Mouse (Mus musculus): ENCODE measurements around the gene Tnrc6c. TPM values are rescaled to one million over a fixed set of nuclear protein-coding genes. Genes with fewer than 3 reads are reported as not detected.

Tnrc6c gene
- polyA plus RNA-seq, 1 experiment, result 5.7 TPM

GRCm38 (mm10) chr11:117803166-117803688 is 149.1 kb downstream of the Tnrc6c start:
- Histone ChIP-seq H3K4me1 (peaks cover 34% of the 10 kb centered on the region), H3K36me3 (replicated peaks; ENCODE audit: low read length) (peaks cover 20% of the 10 kb centered on the region), H3K9me3 (no peaks in the 10 kb centered on the region), H3K27me3 (replicated peaks) (peaks cover 2% of the 10 kb centered on the region), H3K4me3 (replicated peaks) (no peak overlapping the region)
- TF ChIP-seq GATA1 (IDR thresholded peaks at IDR 0.05; ENCODE audit: borderline replicate concordance, low read length), result no peak
- no peak for TF ChIP-seq FLI1 (IDR thresholded peaks at IDR 0.05; ENCODE audit: low read length)

DNA sequence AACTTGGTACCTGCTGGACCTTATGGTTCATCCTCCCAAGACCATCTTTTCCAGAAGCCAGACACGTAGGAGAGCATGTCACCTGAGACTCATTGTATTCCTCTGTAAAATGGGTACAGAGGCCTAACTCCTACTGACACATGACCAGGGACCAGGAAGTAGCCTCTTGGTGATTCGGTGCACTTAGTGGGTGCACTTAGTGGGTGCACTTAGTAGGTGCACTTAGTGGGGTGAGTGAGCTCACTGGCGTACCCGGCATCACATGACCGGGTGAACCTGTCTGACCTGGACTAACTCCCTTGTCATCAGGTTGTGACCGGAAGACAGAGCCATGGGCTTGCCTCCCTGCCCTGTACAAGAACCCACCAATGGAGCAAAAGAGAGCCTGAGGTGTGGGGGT is 152.7 kb downstream of the Tnrc6c start:
- H3K36me3 ChIP-seq (replicated peaks; ENCODE audit: low read length), result peaks cover 25% of the 10 kb centered on the region
- H3K4me3 ChIP-seq (replicated peaks), result no peak overlapping the region
- H3K9me3 ChIP-seq, result no peaks in the 10 kb centered on the region
- peaks cover 2% of the 10 kb centered on the region for H3K27me3 ChIP-seq (replicated peaks)
- TF ChIP-seq GATA1 (IDR thresholded peaks at IDR 0.05; ENCODE audit: borderline replicate concordance, low read length), result no peak
- peaks cover 39% of the 10 kb centered on the region for H3K4me1 ChIP-seq

DNA sequence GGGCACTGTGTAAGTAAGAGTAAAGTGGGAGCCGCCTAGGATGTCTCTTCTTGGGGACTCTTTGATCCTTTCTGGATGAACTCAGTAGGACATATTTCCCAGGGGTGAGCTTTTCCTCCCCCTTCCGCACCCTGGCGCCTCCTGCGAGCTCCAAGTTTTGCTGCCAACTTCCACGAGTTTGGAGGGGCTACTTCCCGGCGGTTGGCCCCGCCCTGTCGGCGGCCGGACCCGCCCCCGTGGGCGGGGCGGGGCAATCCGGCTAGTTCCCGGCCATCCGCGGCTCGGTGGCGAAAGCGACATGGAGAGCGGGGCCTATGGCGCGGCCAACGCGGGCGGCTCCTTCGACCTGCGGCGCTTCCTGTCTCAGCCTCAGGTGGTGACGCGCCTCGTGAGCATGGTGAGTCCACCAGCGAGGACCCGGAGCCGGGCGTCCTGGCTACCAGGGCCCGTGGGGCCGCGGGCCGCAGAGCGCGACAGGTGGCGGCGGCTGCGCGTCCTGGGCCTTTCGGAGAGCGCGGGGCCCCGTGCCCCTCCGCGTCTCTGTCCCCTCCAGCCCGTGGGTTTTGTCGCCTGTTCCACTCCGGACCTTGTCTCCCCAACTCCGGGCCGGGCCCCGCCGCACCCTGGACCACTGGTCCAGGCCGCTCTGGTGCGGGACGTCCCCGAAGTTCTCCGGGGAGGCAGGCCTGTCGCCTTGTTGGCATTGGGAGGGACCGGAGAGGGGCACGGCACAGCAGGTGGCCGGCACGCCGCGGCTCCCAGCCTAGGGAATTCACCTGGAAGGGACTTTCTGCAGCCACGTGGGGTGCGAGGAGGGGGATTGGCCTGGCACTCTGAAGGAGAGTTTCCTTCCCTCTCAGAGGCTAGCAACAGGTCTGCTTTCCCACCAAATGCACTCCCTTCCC is 155.6 kb downstream of the Tnrc6c start, which contains the start of the genes Gm20708 and Syngr2:
Gene Gm20708 (plus strand): TSS at position 262 of the 905 bp plus-strand sequence.
Gene Syngr2 (plus strand): TSS at position 262 of the 905 bp plus-strand sequence.
- H3K36me3 ChIP-seq (replicated peaks; ENCODE audit: low read length), result peaks cover 47% of the 10 kb centered on the region
- H3K27me3 ChIP-seq (replicated peaks), result peaks cover 2% of the 10 kb centered on the region
- peak within 1 kb of the TSS; percentile 97 for H3K4me3 ChIP-seq (replicated peaks)
- H3K9me3 ChIP-seq, result no peaks in the 10 kb centered on the region
- peaks cover 59% of the 10 kb centered on the region for H3K4me1 ChIP-seq
- TF ChIP-seq FLI1 (IDR thresholded peaks at IDR 0.05; ENCODE audit: low read length), result no peak
- no peak for TF ChIP-seq GATA1 (IDR thresholded peaks at IDR 0.05; ENCODE audit: borderline replicate concordance, low read length)

- TF ChIP-seq FLI1 (IDR thresholded peaks at IDR 0.05; ENCODE audit: low read length) (no peak), GATA1 (IDR thresholded peaks at IDR 0.05; ENCODE audit: borderline replicate concordance, low read length) (no peak)
- Histone ChIP-seq H3K9me3 (no peaks in the 10 kb centered on the region), H3K27me3 (replicated peaks) (peaks cover 2% of the 10 kb centered on the region), H3K4me3 (replicated peaks) (peak overlapping the region; percentile 97), H3K36me3 (replicated peaks; ENCODE audit: low read length) (peaks cover 55% of the 10 kb centered on the region), H3K4me1 (peaks cover 65% of the 10 kb centered on the region)
Observed at GRCm38 (mm10) chr11:117810401-117811046, 156.4 kb downstream of the Tnrc6c start.

Other genes with a start within 250 kb of the Tnrc6c start
- gene Gm11733, start 169.9 kb upstream of the Tnrc6c start, polyA plus RNA-seq (2012; ENCODE audit: insufficient read depth, low replicate concordance), result not detected in 2 replicates
- 104 and 477 TPM in 2 replicates for gene Tmc8, start 127.8 kb downstream of the Tnrc6c start, polyA plus RNA-seq (2012; ENCODE audit: insufficient read depth, low replicate concordance)
- 78.2 and 118 TPM in 2 replicates for gene Tmc6, start 127.9 kb downstream of the Tnrc6c start, polyA plus RNA-seq (2012; ENCODE audit: insufficient read depth, low replicate concordance)
- gene 6030468B19Rik, start 143.4 kb downstream of the Tnrc6c start, polyA plus RNA-seq (2012; ENCODE audit: insufficient read depth, low replicate concordance), result 17.2 and 27.7 TPM in 2 replicates
- not detected in 2 replicates for gene Gm20708, start 155.4 kb downstream of the Tnrc6c start, polyA plus RNA-seq (2012; ENCODE audit: insufficient read depth, low replicate concordance)
- 89.2 and 120 TPM in 2 replicates for gene Syngr2, start 155.4 kb downstream of the Tnrc6c start, polyA plus RNA-seq (2012; ENCODE audit: insufficient read depth, low replicate concordance)
- 1.8 and 2.6 TPM in 2 replicates for gene Afmid, start 171.6 kb downstream of the Tnrc6c start, polyA plus RNA-seq (2012; ENCODE audit: insufficient read depth, low replicate concordance)
- gene Tk1, start 171.8 kb downstream of the Tnrc6c start, polyA plus RNA-seq (2012; ENCODE audit: insufficient read depth, low replicate concordance), result 12.9 and 17.2 TPM in 2 replicates
- gene Birc5, start 195.0 kb downstream of the Tnrc6c start, polyA plus RNA-seq (2012; ENCODE audit: insufficient read depth, low replicate concordance), result 58.9 and 69.8 TPM in 2 replicates
- 0.07 TPM in 1 of 2 replicates, not detected in the other for gene Tmem235, start 206.5 kb downstream of the Tnrc6c start, polyA plus RNA-seq (2012; ENCODE audit: insufficient read depth, low replicate concordance)
- gene Tha1, start 219.2 kb downstream of the Tnrc6c start, polyA plus RNA-seq (2012; ENCODE audit: insufficient read depth, low replicate concordance), result 6.0 and 6.4 TPM in 2 replicates